ENCODE assay signal across 28 mouse cellular contexts in genomic region chr2:48832305-48832704, GRCm38 (mm10). TPM values are rescaled to one million over a fixed set of nuclear protein-coding genes. Genes with fewer than 3 reads are reported as not detected.
DNase-seq lines count a peak whose midpoint lies in the region; ATAC-seq and TF ChIP-seq lines count a peak whose summit lies in the region.
"Had no signal": no experiment of that assay in that cellular context is flagged by ENCODE, and none has a peak within 500 bp of the region (broad histone marks: within the 10 kb centered on the region; RNA-seq: fewer than 3 reads in every experiment).

No protein-coding gene starts in this region.

- TF ChIP-seq CTCF in left cerebral cortex, adult 2 months (IDR thresholded peaks at IDR 0.05) = peak; percentile 2; the same call in 1 of the 2 replicates

- H3ac ChIP-seq in myocyte (ENCODE audit: control insufficient read depth, insufficient read length) = no peak overlapping the region

- no peak for DNase-seq in frontal cortex, postnatal 25 days (ENCODE audit: low spot score in 2 of 2)
- no peak for DNase-seq in left cerebral cortex, adult 2 months (ENCODE audit: extremely low spot score in 1 of 2, low spot score in 2 of 2)
- DNase-seq in left cerebral cortex, postnatal 36 days (ENCODE audit: low spot score in 2 of 2) = no peak
- DNase-seq in ovary, postnatal 14 days (ENCODE audit: low spot score) = no peak
- DNase-seq: adrenal gland, postnatal 10 days; adrenal gland, postnatal 36 days; B cell, adult 2 months; cerebellum, adult 18-20 months; cerebellum, adult 9-10 months; cerebellum, postnatal 14 days; forebrain, postnatal 0 days; gastrocnemius, postnatal 10 days; gastrocnemius, postnatal 36 days; heart, postnatal 10 days; heart, postnatal 36 days had no signal

- TF ChIP-seq POLR2A in myocyte (IDR thresholded peaks at IDR 0.05; ENCODE audit: insufficient read length, low read depth) = no peak

- H3K36me3 ChIP-seq in myocyte (ENCODE audit: control insufficient read depth, insufficient read depth) = no peaks in the 10 kb centered on the region
- H3K36me3 ChIP-seq: embryonic facial prominence, embryonic 12.5 days; embryonic facial prominence, embryonic 15.5 days; G1E; heart, embryonic 12.5 days; heart, embryonic 15.5 days; hindbrain, embryonic 10.5 days; hindbrain, embryonic 13.5 days had no signal

- H3K79me2 ChIP-seq in myocyte (ENCODE audit: control insufficient read depth, insufficient read depth) = peaks cover 92% of the 10 kb centered on the region

- no peaks in the 10 kb centered on the region for H3K27me3 ChIP-seq in myocyte (ENCODE audit: control insufficient read depth, insufficient read depth, insufficient read length)
- H3K27me3 ChIP-seq: CH12.LX; embryonic facial prominence, embryonic 12.5 days; embryonic facial prominence, embryonic 15.5 days; heart, embryonic 12.5 days; heart, embryonic 15.5 days; hindbrain, embryonic 13.5 days; Patski had no signal

- intact Hi-C loops in left cerebral cortex, adult 2 months (cut with DNase I) = no loop called here
- intact Hi-C loops in left cerebral cortex, postnatal 36 days (cut with DNase I) = no loop called here

- no peak overlapping the region for H3K4me2 ChIP-seq in myocyte (ENCODE audit: low read depth)
- H3K4me2 ChIP-seq: embryonic facial prominence, embryonic 12.5 days; embryonic facial prominence, embryonic 15.5 days; heart, embryonic 12.5 days; heart, embryonic 15.5 days; hindbrain, embryonic 13.5 days had no signal

- H3K4me3 ChIP-seq in left cerebral cortex, adult 2 months = no peak overlapping the region
- no peak overlapping the region for H3K4me3 ChIP-seq in myocyte
- H3K4me3 ChIP-seq: embryonic facial prominence, embryonic 12.5 days; embryonic facial prominence, embryonic 15.5 days; heart, embryonic 12.5 days; heart, embryonic 15.5 days; hindbrain, embryonic 10.5 days; hindbrain, embryonic 13.5 days had no signal

- no peak overlapping the region for H3K27ac ChIP-seq in left cerebral cortex, adult 2 months
- H3K27ac ChIP-seq: embryonic facial prominence, embryonic 12.5 days; embryonic facial prominence, embryonic 15.5 days; heart, embryonic 15.5 days; hindbrain, embryonic 10.5 days; hindbrain, embryonic 13.5 days had no signal

- ATAC-seq in frontal cortex, adult (ENCODE audit: low TSS enrichment) = peak; percentile 52; the same call in 1 of the 2 replicates
- ATAC-seq: forebrain, embryonic 14.5 days; forebrain, postnatal 0 days; hindbrain, embryonic 16.5 days; Patski had no signal

TF ChIP-seq in myocyte, 11 proteins besides CTCF, POLR2A, EP300 and RAD21:
- TF ChIP-seq SRF (IDR thresholded peaks at IDR 0.05; ENCODE audit: control insufficient read depth, insufficient read length, low read depth) (no peak), CEBPB (IDR thresholded peaks at IDR 0.05; ENCODE audit: insufficient read depth, poor library complexity, severe bottlenecking) (0 out of 2 replicates have a peak, but pooled peaks have one; percentile 36)

RNA-seq across cellular contexts. Expression of gene Acvr2a, which starts 18.4 kb away (rescaled TPM):
- total RNA-seq in left cerebral cortex, adult 2 months (2021) = 10 to 100 TPM; 43.3 to 43.9 TPM
- 10 to 100 TPM; 38.1 to 49.7 TPM for total RNA-seq in left cerebral cortex, postnatal 36 days (2021)
- 4.1 TPM for polyA plus RNA-seq in myocyte (2012; fragmentation: generic; extraction: Trizol)
